Mouse (Mus musculus): ENCODE data around the gene Hoxd4. TPM values are rescaled to one million over a fixed set of nuclear protein-coding genes. Genes with fewer than 3 reads are reported as not detected.
A peak's percentile ranks its signal among the peaks of the same experiment; 100 is the strongest.

The Hoxd4 gene
- polyA plus RNA-seq, 1 experiment: 2.6 TPM

DNA sequence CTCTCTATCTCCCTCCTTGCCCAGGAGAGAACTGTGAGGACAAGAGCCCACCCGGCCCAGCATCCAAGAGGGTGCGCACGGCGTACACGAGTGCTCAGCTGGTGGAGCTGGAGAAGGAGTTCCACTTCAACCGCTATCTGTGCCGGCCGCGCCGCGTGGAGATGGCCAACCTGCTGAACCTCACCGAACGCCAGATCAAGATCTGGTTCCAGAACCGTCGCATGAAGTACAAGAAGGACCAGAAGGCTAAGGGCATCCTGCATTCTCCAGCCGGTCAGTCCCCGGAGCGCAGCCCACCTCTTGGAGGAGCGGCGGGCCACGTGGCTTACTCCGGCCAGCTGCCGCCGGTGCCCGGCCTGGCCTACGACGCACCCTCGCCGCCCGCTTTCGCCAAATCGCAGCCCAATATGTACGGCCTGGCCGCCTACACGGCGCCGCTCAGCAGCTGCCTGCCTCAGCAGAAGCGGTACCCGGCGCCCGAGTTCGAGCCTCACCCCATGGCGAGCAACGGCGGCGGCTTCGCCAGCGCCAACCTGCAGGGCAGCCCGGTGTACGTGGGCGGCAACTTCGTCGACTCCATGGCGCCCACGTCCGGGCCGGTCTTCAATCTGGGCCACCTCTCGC, 34.7 kb downstream of the Hoxd4 start:
- Histone ChIP-seq H3K4me1 (ENCODE audit: control insufficient read depth, insufficient read depth, insufficient read length, low read length) (no peaks in the 10 kb centered on the region), H3K4me3 (ENCODE audit: insufficient read depth, low read depth, low read length) (no peak overlapping the region), H3K27ac (replicated peaks; ENCODE audit: low read depth, low read length) (no peak overlapping the region)

DNA sequence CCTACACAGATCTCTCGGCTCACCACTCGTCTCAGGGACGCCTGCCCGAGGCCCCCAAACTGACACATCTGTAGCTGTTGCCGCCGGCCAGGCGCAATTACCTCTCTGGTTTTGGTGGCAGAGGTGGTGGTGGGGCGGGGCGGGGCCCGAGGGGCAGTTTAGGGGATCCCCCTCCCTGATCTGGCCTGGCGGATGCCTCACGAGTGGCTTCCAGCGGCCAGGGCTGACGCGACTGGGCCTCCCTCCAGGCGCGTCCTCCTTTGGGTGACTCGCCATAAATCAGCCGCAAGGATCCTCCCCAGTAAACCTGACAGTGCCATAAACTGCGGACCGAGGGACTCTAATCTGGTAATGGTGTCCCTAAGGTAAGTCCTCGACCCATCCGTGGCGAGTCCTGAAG, 35.3 kb downstream of the Hoxd4 start:
- Histone ChIP-seq H3K4me3 (ENCODE audit: insufficient read depth, low read depth, low read length) (no peak overlapping the region), H3K4me1 (ENCODE audit: control insufficient read depth, insufficient read depth, insufficient read length, low read length) (no peaks in the 10 kb centered on the region), H3K27ac (replicated peaks; ENCODE audit: low read depth, low read length) (no peak overlapping the region)

DNA sequence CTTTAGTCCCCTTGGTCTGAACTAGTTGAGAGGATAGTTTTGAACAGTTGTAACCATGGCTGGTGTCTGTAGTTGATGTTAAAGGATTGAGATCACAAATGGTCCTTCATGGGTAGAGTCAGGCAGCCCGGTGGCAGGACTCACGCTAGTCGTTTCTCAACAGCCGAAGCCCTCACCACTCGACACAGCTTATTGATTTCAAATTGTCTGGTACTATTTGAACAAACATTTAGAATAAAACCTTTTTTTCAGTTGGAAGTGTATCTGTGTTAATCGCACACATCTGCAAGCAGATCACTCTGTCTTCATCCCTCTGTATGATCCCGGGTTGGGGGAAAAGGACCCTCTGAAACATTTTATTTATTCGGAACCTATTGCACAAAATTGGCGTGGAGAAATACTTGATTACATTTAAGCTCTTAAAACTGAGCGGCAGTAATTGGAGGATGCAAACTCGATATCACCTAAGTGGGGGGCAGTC, 36.0 kb downstream of the Hoxd4 start:
- Histone ChIP-seq H3K4me3 (ENCODE audit: insufficient read depth, low read depth, low read length) (no peak overlapping the region), H3K27ac (replicated peaks; ENCODE audit: low read depth, low read length) (no peak overlapping the region), H3K4me1 (ENCODE audit: control insufficient read depth, insufficient read depth, insufficient read length, low read length) (peaks cover 3% of the 10 kb centered on the region)

DNA sequence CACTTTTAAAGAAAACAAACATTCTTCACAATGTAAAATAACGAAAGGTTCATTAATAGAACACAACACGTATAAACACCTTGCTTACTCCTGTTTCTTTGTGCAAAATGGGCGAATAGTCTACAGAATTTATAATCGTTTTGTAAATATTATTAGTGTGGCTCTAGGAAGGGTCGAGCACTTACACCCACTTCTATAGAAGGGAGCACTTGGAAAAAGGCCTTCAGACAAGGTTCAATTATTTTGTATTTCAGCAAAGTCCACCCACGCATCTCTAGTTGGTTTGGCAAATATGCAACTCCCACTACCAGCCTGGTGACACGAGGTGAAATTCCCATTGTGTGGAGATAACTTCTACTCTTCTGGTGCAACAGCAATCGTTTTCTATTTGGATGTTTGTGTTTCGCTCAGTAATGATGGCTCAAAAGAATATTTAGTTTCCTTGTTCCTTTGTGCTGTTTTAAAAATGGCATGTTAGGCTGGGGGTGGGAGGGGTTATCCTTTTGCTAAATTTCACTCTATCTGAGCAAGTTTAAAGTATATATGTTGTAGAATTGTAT, 36.8 kb downstream of the Hoxd4 start:
- Histone ChIP-seq H3K27ac (replicated peaks; ENCODE audit: low read depth, low read length) (no peak overlapping the region), H3K4me1 (ENCODE audit: control insufficient read depth, insufficient read depth, insufficient read length, low read length) (peaks cover 4% of the 10 kb centered on the region), H3K4me3 (ENCODE audit: insufficient read depth, low read depth, low read length) (no peak overlapping the region)

DNA sequence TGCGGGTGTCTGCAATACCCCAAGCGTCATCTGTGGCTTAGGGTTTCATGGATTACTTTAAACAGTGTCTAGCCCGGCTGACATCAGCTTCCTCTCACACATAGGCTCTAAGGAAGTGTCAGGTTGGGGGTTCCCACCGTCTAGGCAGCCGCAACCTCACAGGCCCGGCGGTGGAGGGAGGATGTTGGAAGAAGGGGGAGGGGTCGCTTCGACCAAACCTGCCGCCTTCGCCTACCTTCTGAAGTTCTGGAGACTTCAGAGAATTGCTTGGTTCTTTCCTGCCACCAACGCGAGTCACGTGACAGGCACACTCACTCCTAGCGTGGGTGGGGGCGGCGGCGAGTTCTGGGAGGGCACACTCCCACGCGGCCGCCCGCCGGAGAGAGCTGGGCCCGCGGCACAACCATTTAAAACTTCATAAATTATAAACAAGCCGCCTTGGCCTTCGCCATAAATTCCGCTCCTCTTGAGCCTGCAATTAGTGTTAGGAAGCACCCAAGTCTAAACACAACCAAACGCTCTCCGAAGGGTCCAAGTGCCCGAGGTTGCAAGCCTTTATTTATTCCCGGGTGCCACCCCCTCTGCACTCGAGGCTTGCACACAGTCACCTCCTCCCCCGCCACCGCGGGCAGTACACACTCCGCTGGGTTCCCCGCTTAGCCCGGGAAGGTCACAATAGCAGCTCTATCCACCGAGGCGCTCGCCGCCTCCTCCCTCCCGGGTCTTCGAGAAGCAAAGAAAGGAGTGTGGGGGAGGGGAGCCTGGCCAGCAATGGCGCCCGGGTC, 37.8 kb downstream of the Hoxd4 start:
- Histone ChIP-seq H3K27ac (replicated peaks; ENCODE audit: low read depth, low read length) (no peak overlapping the region), H3K4me3 (ENCODE audit: insufficient read depth, low read depth, low read length) (peak overlapping the region; percentile 34), H3K4me1 (ENCODE audit: control insufficient read depth, insufficient read depth, insufficient read length, low read length) (peaks cover 4% of the 10 kb centered on the region)

DNA sequence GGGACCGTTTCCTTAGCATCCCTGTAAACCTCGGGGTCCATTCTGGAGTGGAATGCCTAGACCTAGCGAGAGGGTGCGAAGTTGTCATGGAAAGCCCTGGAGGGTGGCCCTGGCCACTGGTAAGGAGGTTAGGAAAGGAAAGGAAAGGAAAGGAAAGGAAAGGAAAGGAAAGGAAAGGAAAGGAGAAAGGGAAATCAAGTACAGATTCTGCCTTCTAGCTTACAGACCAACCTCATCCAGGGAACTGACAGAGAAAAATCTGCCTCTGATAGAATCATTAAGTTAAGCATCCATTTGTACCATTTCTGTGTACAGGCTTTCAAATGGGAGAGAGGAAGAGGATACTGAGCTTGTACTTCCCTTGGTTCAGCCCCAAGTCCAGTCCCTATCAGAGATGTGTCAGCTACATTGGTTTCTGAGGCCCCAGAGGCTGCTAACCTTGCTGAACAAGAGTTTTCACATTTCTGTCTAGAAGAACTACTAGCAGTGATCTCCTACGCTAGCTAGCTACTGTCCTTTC, 39.1 kb downstream of the Hoxd4 start:
- no peak overlapping the region for H3K4me3 ChIP-seq (ENCODE audit: insufficient read depth, low read depth, low read length)
- H3K27ac ChIP-seq (replicated peaks; ENCODE audit: low read depth, low read length): no peak overlapping the region
- H3K4me1 ChIP-seq (ENCODE audit: control insufficient read depth, insufficient read depth, insufficient read length, low read length): peaks cover 4% of the 10 kb centered on the region

DNA sequence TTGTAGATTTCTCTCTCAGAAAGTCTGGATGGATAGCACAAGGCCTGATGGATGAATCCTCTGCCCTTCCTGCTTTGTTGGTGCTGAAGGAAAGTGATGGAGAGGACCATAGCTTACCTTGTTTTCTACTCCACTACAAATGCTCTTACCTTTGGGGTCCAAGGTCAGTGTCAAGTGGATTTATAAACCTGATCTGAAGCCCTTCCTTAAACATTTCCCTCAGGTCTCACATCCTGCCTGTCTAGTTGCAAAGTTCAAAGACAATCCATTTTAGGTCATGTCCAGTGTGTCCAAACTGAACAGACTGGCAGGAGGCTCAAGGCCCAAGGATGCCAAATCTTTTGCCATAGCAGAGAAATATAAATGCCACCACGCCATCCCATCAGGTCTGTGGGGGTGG, 40.1 kb downstream of the Hoxd4 start:
- Histone ChIP-seq H3K4me3 (ENCODE audit: insufficient read depth, low read depth, low read length) (no peak overlapping the region), H3K27ac (replicated peaks; ENCODE audit: low read depth, low read length) (no peak overlapping the region), H3K4me1 (ENCODE audit: control insufficient read depth, insufficient read depth, insufficient read length, low read length) (peaks cover 4% of the 10 kb centered on the region)

DNA sequence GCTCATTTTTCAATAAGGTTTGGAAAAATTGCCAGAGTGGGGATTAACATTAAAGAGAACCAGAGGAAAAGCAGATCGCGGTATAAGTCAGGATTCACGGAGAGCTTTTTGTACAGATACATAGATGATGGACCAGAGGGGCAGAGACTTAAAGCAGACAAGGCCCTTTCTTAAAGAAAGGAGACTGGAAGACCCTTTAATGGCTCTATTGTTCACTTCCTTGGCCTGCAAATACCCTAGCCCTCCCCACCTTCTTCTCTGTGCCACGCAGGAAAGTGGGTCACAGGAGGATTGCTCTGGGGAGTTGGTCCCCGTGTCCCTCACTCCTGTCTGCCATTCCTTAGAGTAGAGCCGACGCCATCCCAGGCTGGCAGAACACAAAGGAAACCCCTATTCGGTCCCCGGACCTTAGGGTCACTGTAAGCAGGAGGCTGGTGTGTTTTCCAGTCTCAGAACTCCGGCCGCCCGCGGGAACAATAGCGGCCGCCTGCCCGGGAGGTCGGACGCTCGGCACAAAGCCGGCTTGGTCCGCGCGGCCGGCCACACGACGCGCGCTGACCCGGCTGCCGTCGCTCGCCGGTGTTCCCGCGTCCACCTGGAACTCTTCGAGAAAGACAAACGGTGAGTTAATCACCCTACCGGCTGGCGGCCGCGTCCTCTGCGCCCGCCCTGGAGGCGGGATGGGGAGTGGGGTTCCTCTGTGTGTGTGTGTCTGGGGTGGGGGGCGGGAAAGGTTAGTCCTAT, 40.9 kb downstream of the Hoxd4 start:
- peaks cover 4% of the 10 kb centered on the region for H3K4me1 ChIP-seq (ENCODE audit: control insufficient read depth, insufficient read depth, insufficient read length, low read length)
- H3K27ac ChIP-seq (replicated peaks; ENCODE audit: low read depth, low read length): no peak overlapping the region
- peak overlapping the region; percentile 26 for H3K4me3 ChIP-seq (ENCODE audit: insufficient read depth, low read depth, low read length)

DNA sequence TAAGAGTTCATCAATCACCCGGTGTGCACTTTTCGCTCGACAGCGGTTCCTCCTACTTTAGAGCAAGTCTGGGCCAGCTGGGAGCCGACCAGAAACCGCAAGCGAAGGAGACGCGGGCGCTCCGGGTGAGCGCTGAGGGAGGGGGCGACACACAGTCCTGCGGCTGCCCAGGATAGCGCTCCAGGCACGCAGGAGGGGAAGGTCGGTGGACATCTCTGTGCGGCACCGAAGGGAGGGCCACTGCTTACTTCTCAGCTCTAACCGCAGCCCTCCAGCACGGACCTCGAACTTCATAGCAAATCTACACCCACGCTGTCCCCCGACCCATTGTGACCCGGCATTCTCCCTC, 41.4 kb downstream of the Hoxd4 start:
- Histone ChIP-seq H3K27ac (replicated peaks; ENCODE audit: low read depth, low read length) (no peak overlapping the region), H3K4me3 (ENCODE audit: insufficient read depth, low read depth, low read length) (peak overlapping the region; percentile 26; the same call in 1 of the 2 replicates), H3K4me1 (ENCODE audit: control insufficient read depth, insufficient read depth, insufficient read length, low read length) (peaks cover 4% of the 10 kb centered on the region)

DNA sequence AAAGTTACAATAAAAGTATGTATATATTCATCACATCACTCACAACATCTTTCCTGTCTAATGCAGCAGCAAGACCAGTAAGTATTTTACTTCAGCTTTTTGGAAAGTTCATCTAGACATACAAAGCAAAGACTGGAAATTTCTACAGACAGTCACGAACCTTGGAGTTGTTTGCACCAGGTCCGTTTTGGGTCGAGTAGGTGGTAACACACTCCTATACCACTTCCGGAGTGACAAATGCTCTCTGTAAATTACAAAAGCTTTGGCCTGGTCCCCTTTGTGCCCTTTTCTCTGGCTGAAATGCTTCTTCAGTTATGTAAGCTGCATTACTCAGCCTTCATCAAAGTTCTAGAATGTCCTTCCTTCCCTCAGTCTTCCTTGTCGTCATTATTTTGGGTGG, 42.0 kb downstream of the Hoxd4 start:
- H3K4me1 ChIP-seq (ENCODE audit: control insufficient read depth, insufficient read depth, insufficient read length, low read length): peaks cover 4% of the 10 kb centered on the region
- no peak overlapping the region for H3K27ac ChIP-seq (replicated peaks; ENCODE audit: low read depth, low read length)
- no peak overlapping the region for H3K4me3 ChIP-seq (ENCODE audit: insufficient read depth, low read depth, low read length)

DNA sequence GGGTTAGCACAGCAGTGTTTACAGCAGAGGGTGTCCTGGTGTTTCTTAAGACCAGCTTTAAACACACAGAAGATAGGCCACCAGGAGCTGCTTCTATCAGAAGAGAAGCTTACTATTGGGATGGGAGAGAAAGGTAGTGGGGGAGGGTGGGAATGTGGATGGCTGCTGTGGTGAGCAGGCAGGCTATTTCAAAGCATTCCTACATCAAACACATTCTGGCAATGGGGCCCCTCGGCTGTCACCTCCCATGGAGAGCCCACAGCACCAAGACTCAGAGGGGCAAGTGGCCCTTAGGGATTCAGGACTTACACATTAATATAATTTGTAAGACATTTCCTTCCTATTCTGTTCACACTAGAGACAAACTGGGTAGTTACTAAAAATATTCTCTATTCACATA, 48.4 kb downstream of the Hoxd4 start:
- H3K27ac ChIP-seq (replicated peaks; ENCODE audit: low read depth, low read length): no peak overlapping the region
- H3K4me1 ChIP-seq (ENCODE audit: control insufficient read depth, insufficient read depth, insufficient read length, low read length): no peaks in the 10 kb centered on the region; the same call in 1 of the 2 replicates
- H3K4me3 ChIP-seq (ENCODE audit: insufficient read depth, low read depth, low read length): no peak overlapping the region

DNA sequence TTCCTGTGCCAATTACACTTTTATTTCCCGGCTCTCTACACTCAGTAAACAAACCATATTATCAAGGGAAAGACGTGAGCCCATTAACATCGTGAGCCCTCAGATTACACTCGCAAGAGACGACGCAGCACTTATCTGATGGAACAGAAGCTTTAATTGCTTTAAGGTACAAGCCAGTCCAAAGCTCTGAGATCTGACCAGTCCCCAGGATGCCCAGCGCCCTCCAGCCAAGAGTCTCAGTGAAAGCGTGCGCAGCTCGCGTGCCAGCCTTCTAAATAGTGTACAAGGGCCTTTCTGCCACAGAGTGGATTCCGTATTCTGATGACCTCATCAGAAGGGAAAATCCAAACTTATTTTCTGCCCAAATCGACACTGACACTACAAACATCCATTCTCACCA, 50.2 kb downstream of the Hoxd4 start:
- no peak overlapping the region for H3K4me3 ChIP-seq (ENCODE audit: insufficient read depth, low read depth, low read length)
- no peak overlapping the region for H3K27ac ChIP-seq (replicated peaks; ENCODE audit: low read depth, low read length)
- H3K4me1 ChIP-seq (ENCODE audit: control insufficient read depth, insufficient read depth, insufficient read length, low read length): no peaks in the 10 kb centered on the region; the same call in 1 of the 2 replicates

DNA sequence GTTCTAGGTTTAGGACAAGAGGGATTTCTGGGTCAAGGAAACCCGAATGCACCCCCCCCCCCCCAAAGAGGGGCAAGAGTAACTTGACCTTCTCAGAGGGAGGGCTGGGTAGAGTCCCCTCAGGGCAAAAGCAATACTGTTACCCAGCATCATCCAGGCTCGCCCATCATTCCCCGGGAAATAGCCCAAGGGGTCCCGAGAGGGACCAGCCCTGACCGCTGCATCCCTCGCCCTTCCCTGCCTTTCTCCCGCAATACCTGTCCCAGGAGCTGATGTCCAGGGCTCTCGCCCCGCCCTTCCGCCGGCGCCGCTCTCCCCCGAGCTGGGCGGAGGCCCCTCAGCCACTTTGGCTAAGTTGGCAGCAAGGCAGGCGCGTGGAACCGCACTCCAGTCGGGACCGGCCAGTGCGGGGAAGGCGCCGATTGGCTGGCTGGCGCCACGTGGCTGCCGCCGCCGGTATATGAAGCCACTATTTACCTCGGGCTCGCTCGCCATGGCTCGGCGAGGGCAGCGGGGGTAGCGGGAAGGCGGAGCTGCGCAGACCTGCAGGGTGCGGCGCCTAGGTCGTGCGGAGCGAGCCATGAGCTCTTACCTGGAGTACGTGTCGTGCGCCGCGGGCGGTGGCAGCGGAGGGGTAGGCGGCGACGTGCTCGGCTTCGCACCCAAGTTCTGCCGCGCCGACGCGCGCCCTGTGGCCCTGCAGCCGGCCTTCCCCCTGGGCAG, 51.0 kb downstream of the Hoxd4 start, which contains the start of gene Hoxd1:
Gene Hoxd1, plus strand, starts transcription at position 459 of the 723 bp plus-strand sequence.
- Histone ChIP-seq H3K4me1 (ENCODE audit: control insufficient read depth, insufficient read depth, insufficient read length, low read length) (no peaks in the 10 kb centered on the region; the same call in 1 of the 2 replicates), H3K4me3 (ENCODE audit: insufficient read depth, low read depth, low read length) (peak within 1 kb of the TSS; percentile 51), H3K27ac (replicated peaks; ENCODE audit: low read depth, low read length) (no peak within 1 kb of the TSS)

DNA sequence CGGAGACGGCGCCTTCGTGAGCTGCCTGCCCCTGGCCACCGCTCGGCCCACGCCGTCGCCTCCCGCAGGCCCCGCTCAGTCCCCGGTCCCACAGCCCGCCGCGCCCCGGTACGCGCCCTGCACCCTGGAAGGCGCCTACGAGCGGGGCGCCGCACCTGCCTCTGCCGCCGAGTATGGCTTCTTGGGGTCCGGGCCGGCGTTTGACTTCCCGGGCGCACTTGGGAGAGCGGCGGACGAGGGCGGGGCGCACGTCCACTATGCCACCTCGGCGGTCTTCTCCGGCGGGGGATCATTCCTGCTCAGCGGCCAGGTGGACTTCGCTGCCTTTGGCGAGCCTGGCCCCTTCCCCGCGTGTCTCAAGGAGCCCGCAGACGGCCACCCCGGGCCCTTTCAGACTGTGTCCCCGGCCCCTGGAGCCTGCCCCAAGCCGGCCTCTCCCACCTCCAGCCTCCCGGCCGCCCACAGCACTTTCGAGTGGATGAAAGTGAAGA, 51.6 kb downstream of the Hoxd4 start:
- Histone ChIP-seq H3K4me3 (ENCODE audit: insufficient read depth, low read depth, low read length) (peak overlapping the region; percentile 51), H3K27ac (replicated peaks; ENCODE audit: low read depth, low read length) (no peak overlapping the region), H3K4me1 (ENCODE audit: control insufficient read depth, insufficient read depth, insufficient read length, low read length) (no peaks in the 10 kb centered on the region; the same call in 1 of the 2 replicates)

All from brown adipose tissue, adult 24 weeks (tissue).